In the genomic region with DNA sequence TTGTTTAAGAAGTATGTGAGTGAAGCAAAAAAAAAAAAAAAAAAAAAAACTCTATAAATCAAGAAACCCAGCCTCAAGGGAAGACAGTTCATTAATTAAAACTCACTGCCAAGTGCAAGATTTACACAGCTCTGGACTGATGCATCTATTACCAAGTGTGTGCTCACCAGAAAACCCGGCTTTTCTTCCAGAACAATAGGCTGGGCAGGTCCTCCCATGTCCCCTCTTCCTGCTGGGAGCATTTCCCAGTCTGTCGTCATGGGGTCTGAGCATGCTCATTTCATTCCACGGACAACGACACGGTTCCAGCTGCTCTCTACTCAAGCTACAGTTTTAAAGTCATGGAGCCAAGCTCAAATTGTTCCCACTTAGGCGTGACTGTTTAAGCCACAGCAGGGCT, we compare ENCODE assay signal across 9 mouse cellular contexts.
DNase-seq lines count a peak whose midpoint lies in the region; ATAC-seq and TF ChIP-seq lines count a peak whose summit lies in the region.
"Had no signal": no experiment of that assay in that cellular context is flagged by ENCODE, and none has a peak within 500 bp of the region (broad histone marks: within the 10 kb centered on the region; RNA-seq: fewer than 3 reads in every experiment).

No protein-coding gene starts in this region.

- H3K4me2 ChIP-seq in lung, embryonic 14.5 days = no peak overlapping the region
- H3K4me2 ChIP-seq in heart, postnatal 0 days (ENCODE audit: low read depth, low read length) = no peak overlapping the region
- H3K4me2 ChIP-seq in kidney, postnatal 0 days (ENCODE audit: low read length) = no peak overlapping the region
- H3K4me2 ChIP-seq in neural tube, embryonic 14.5 days (ENCODE audit: low read depth, low read length) = no peak overlapping the region
- H3K4me2 ChIP-seq: embryonic facial prominence, embryonic 13.5 days had no signal

- 42% methylated on average over 6 of the region's 6 CpGs for WGBS in lung, embryonic 14.5 days
- 42% methylated on average over 6 of the region's 6 CpGs for WGBS in heart, postnatal 0 days
- WGBS in kidney, postnatal 0 days = 10% methylated on average over 6 of the region's 6 CpGs
- WGBS in neural tube, embryonic 14.5 days = 5% methylated on average over 6 of the region's 6 CpGs
- 10% methylated on average over 6 of the region's 6 CpGs for WGBS in cerebellum, adult 2 months

- H3K27ac ChIP-seq in lung, embryonic 14.5 days (ENCODE audit: low read depth) = no peak overlapping the region
- H3K27ac ChIP-seq in heart, postnatal 0 days (ENCODE audit: low read depth) = no peak overlapping the region
- H3K27ac ChIP-seq in kidney, postnatal 0 days = peak overlapping the region; percentile 51; the same call in 1 of the 2 replicates
- no peak overlapping the region for H3K27ac ChIP-seq in neural tube, embryonic 14.5 days (ENCODE audit: low read depth, low read length)
- H3K27ac ChIP-seq in cerebellum, adult 2 months (ENCODE audit: insufficient read depth, low read length) = no peak overlapping the region
- H3K27ac ChIP-seq: embryonic facial prominence, embryonic 13.5 days had no signal

- H3K36me3 ChIP-seq in lung, embryonic 14.5 days (ENCODE audit: insufficient read depth) = no peaks in the 10 kb centered on the region
- H3K36me3 ChIP-seq in heart, postnatal 0 days (replicated peaks; ENCODE audit: control insufficient read depth, insufficient read depth, low read length) = no peaks in the 10 kb centered on the region
- H3K36me3 ChIP-seq in kidney, postnatal 0 days (ENCODE audit: insufficient read depth, low read length) = no peaks in the 10 kb centered on the region
- H3K36me3 ChIP-seq in neural tube, embryonic 14.5 days (ENCODE audit: control insufficient read depth, insufficient read depth, low read length) = no peaks in the 10 kb centered on the region
- H3K36me3 ChIP-seq: embryonic facial prominence, embryonic 13.5 days had no signal

- ATAC-seq in lung, embryonic 14.5 days (ENCODE audit: insufficient read depth) = peak; percentile 64; the same call in 1 of the 2 replicates
- peak; percentile 73 for ATAC-seq in heart, postnatal 0 days (ENCODE audit: insufficient read depth, low read depth)
- peak; percentile 84 for ATAC-seq in kidney, postnatal 0 days (replicated peaks; ENCODE audit: low FRiP score, low read depth)
- ATAC-seq in neural tube, embryonic 14.5 days (ENCODE audit: low read depth) = peak; percentile 79; the same call in 1 of the 2 replicates
- no peak for ATAC-seq in megakaryocyte-erythroid progenitor cell, adult 5-6 weeks (replicated peaks; ENCODE audit: low FRiP score, low TSS enrichment, poor library complexity, severe bottlenecking)

- TF ChIP-seq EP300 in heart, postnatal 0 days (IDR thresholded peaks at IDR 0.05; ENCODE audit: low read depth) = no peak

- no peaks in the 10 kb centered on the region for H3K9me3 ChIP-seq in lung, embryonic 14.5 days (ENCODE audit: low read depth, low read length)
- H3K9me3 ChIP-seq in heart, postnatal 0 days (replicated peaks; ENCODE audit: control insufficient read depth, low read length) = no peaks in the 10 kb centered on the region
- H3K9me3 ChIP-seq in kidney, postnatal 0 days (replicated peaks; ENCODE audit: low read length) = no peaks in the 10 kb centered on the region
- no peaks in the 10 kb centered on the region for H3K9me3 ChIP-seq in neural tube, embryonic 14.5 days (ENCODE audit: control insufficient read depth, low read length)
- H3K9me3 ChIP-seq: embryonic facial prominence, embryonic 13.5 days had no signal

- DNase-seq in lung, embryonic 14.5 days = peak; percentile 54
- DNase-seq in lung, postnatal 25 days (ENCODE audit: low spot score) = no peak
- DNase-seq in heart, postnatal 0 days (ENCODE audit: low spot score) = peak; percentile 51
- DNase-seq in kidney, postnatal 0 days (ENCODE audit: low spot score) = peak; percentile 92
- DNase-seq in liver = no peak
- no peak for DNase-seq in cerebellum, adult 2 months

- no peak for TF ChIP-seq POLR2A in cerebellum, adult 2 months (IDR thresholded peaks at IDR 0.05; ENCODE audit: borderline replicate concordance, insufficient read depth, low read length)

- no peak overlapping the region for H3K4me3 ChIP-seq in lung, embryonic 14.5 days (ENCODE audit: low read depth, low read length)
- H3K4me3 ChIP-seq in heart, postnatal 0 days (ENCODE audit: low read depth, low read length) = no peak overlapping the region
- no peak overlapping the region for H3K4me3 ChIP-seq in kidney, postnatal 0 days (replicated peaks; ENCODE audit: low read depth, low read length)
- H3K4me3 ChIP-seq in neural tube, embryonic 14.5 days (ENCODE audit: low read depth, low read length) = no peak overlapping the region
- H3K4me3 ChIP-seq in cerebellum, adult 2 months (replicated peaks; ENCODE audit: insufficient read depth, low read depth, low read length) = no peak overlapping the region
- H3K4me3 ChIP-seq: embryonic facial prominence, embryonic 13.5 days had no signal

- H3K9ac ChIP-seq in lung, embryonic 14.5 days = no peak overlapping the region
- H3K9ac ChIP-seq in heart, postnatal 0 days (replicated peaks; ENCODE audit: low read depth, low read length) = no peak overlapping the region
- no peak overlapping the region for H3K9ac ChIP-seq in kidney, postnatal 0 days (ENCODE audit: low read depth, low read length)
- no peak overlapping the region for H3K9ac ChIP-seq in neural tube, embryonic 14.5 days (replicated peaks; ENCODE audit: low read depth, low read length)
- H3K9ac ChIP-seq: embryonic facial prominence, embryonic 13.5 days had no signal

- no peaks in the 10 kb centered on the region for H3K4me1 ChIP-seq in lung, embryonic 14.5 days (ENCODE audit: insufficient read depth)
- H3K4me1 ChIP-seq in heart, postnatal 0 days (ENCODE audit: control insufficient read depth, insufficient read depth) = no peaks in the 10 kb centered on the region
- H3K4me1 ChIP-seq in kidney, postnatal 0 days (replicated peaks; ENCODE audit: insufficient read depth, low read length) = no peaks in the 10 kb centered on the region; the same call in 1 of the 2 replicates
- H3K4me1 ChIP-seq in neural tube, embryonic 14.5 days (ENCODE audit: control insufficient read depth, insufficient read depth, low read length) = 0 out of 2 replicates have a peak, but pooled peaks cover 3% of the 10 kb centered on the region
- H3K4me1 ChIP-seq in cerebellum, adult 2 months (ENCODE audit: control insufficient read depth, insufficient read depth, low read length) = no peaks in the 10 kb centered on the region
- H3K4me1 ChIP-seq: embryonic facial prominence, embryonic 13.5 days had no signal

- no peak for TF ChIP-seq CTCF in lung, embryonic 14.5 days (IDR thresholded peaks at IDR 0.05; ENCODE audit: low read depth)
- TF ChIP-seq CTCF in heart, postnatal 0 days (IDR thresholded peaks at IDR 0.05; ENCODE audit: low read depth) = no peak
- TF ChIP-seq CTCF in kidney, postnatal 0 days (IDR thresholded peaks at IDR 0.05; ENCODE audit: low read depth) = no peak
- TF ChIP-seq CTCF in cerebellum, adult 2 months (IDR thresholded peaks at IDR 0.05; ENCODE audit: borderline replicate concordance, insufficient read depth, low read depth, low read length) = no peak

- H3K27me3 ChIP-seq in lung, embryonic 14.5 days (ENCODE audit: insufficient read depth, low read length) = no peaks in the 10 kb centered on the region
- H3K27me3 ChIP-seq in heart, postnatal 0 days (ENCODE audit: control insufficient read depth, insufficient read depth, low read length) = no peaks in the 10 kb centered on the region
- no peaks in the 10 kb centered on the region for H3K27me3 ChIP-seq in kidney, postnatal 0 days (ENCODE audit: insufficient read depth, low read length)
- no peaks in the 10 kb centered on the region for H3K27me3 ChIP-seq in neural tube, embryonic 14.5 days (ENCODE audit: control insufficient read depth, insufficient read depth, low read length)
- no peaks in the 10 kb centered on the region for H3K27me3 ChIP-seq in cerebellum, adult 2 months (ENCODE audit: control insufficient read depth, insufficient read depth, low read length)
- H3K27me3 ChIP-seq: embryonic facial prominence, embryonic 13.5 days had no signal

Comparison
In these comparisons a context has a peak if more than half of its experiments do, and no peak if none do; other contexts are left out.
1. DNase-seq: peak in lung, embryonic 14.5 days (single experiment), heart, postnatal 0 days (single experiment) and kidney, postnatal 0 days (single experiment); none in lung, postnatal 25 days (single experiment), liver (single experiment) and cerebellum, adult 2 months (0 of 2).